Mouse (Mus musculus): ENCODE measurements at regions not wholly inside any gene's neighbourhood (a gene's known extent, or its start where the extent isn't known, plus 50 kb on each side); places are given as distances from the start of the nearest gene placed in this dataset.
"Not testable (repeated sequence)": the region's sequence is repeated elsewhere in the genome, so short reads cannot be mapped to it uniquely, and the experiment has no call there.

DNA sequence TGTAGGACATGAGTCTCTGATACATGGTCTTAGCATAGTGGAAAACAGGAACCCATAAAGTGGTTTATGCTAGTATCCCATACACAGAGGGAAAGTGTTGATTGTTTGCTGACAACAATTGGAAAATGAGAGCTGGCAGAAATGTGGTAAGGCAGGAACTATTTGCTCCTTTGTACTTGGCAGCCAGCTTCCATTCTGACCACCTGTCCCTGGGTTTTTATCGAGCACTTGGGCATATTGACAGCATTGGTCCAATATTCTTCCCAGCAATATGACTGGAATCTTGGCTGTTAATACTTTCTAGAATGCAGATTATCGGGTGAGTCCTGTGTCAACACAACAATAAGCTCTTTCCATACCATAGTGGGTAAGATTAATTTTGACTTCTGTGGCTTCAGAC, 67.7 kb downstream of the Sult1c2 start:
- H3K4me1 ChIP-seq (ENCODE audit: control insufficient read depth, insufficient read depth, low read depth, low read length); H3K36me3 ChIP-seq (ENCODE audit: control insufficient read depth, insufficient read depth, low read length); H3K27me3 ChIP-seq (replicated peaks; ENCODE audit: control insufficient read depth, insufficient read depth, low read length); H3K9ac ChIP-seq (ENCODE audit: low read depth, low read length); H3K4me3 ChIP-seq (ENCODE audit: low read length); ATAC-seq; H3K9me3 ChIP-seq (ENCODE audit: control insufficient read depth, low read length); H3K4me2 ChIP-seq (ENCODE audit: low read length); H3K27ac ChIP-seq (ENCODE audit: low read depth, low read length): not testable (repeated sequence)
- 75% methylated on average over 2 of the region's 2 CpGs for WGBS

DNA sequence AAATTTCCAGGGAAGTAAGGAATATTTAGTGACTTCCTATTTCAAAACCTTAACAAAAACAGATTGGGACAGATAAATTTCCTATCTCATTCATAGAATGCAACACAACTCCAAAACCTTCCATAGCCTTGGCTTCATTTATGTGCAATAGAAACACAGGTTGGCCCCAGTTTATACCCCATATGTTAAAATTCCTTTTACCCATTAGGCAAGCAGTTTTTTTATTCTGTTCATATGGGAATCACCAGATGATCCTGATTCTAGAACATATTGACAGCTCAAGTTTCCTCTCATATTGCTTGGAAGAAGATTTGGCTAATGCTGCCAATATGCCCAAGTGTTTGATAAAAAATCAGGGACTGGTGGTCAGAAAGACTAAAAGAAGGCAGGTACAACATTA, 71.8 kb upstream of the Sgo1 start:
- H3K27ac ChIP-seq (ENCODE audit: low read depth, low read length), result no peak overlapping the region

GRCm38 (mm10) chr17:53745950-53746469, 56.9 kb upstream of the Sgo1 start:
- Histone ChIP-seq H3K27me3 (replicated peaks; ENCODE audit: control insufficient read depth, insufficient read depth, low read length) (no peaks in the 10 kb centered on the region), H3K27ac (ENCODE audit: low read depth, low read length) (no peak overlapping the region), H3K9ac (ENCODE audit: low read depth, low read length) (no peak overlapping the region), H3K9me3 (ENCODE audit: control insufficient read depth, low read length) (no peaks in the 10 kb centered on the region; the same call in 1 of the 2 replicates), H3K36me3 (ENCODE audit: control insufficient read depth, insufficient read depth, low read length) (no peaks in the 10 kb centered on the region), H3K4me2 (ENCODE audit: low read length) (no peak overlapping the region), H3K4me1 (ENCODE audit: control insufficient read depth, insufficient read depth, low read depth, low read length) (no peaks in the 10 kb centered on the region), H3K4me3 (ENCODE audit: low read length) (no peak overlapping the region)
- 90% methylated on average over 17 of the region's 17 CpGs for WGBS
- peak; percentile 71; the same call in 1 of the 2 replicates for ATAC-seq

More for the DNA sequence above, 71.8 kb upstream of the Sgo1 start:
- Histone ChIP-seq H3K27me3 (replicated peaks; ENCODE audit: control insufficient read depth, insufficient read depth, low read length) (no peaks in the 10 kb centered on the region), H3K4me1 (ENCODE audit: control insufficient read depth, insufficient read depth, low read depth, low read length) (no peaks in the 10 kb centered on the region), H3K4me2 (ENCODE audit: low read length) (no peak overlapping the region), H3K36me3 (ENCODE audit: control insufficient read depth, insufficient read depth, low read length) (no peaks in the 10 kb centered on the region), H3K9ac (ENCODE audit: low read depth, low read length) (no peak overlapping the region), H3K9me3 (ENCODE audit: control insufficient read depth, low read length) (no peaks in the 10 kb centered on the region), H3K4me3 (ENCODE audit: low read length) (no peak overlapping the region)
- ATAC-seq, result no peak
